Mouse (Mus musculus) forebrain, embryonic 13.5 days (tissue): ENCODE results near the gene Snrpd3. TPM values are rescaled to one million over a fixed set of nuclear protein-coding genes. Genes with fewer than 3 reads are reported as not detected.
"Not testable (repeated sequence)": the region's sequence is repeated elsewhere in the genome, so short reads cannot be mapped to it uniquely, and the experiment has no call there.

Experiments used
- ATAC-seq: fragments of 200-750 bp; cut with Nextera tagmentation; 2 replicates; pipeline ENCODE4 v1.8.0; 2017
- H3K27ac ChIP-seq: fragments of 300-500 bp; sonication (generic); 2 replicates; pipeline ENCODE4 v1.5.1; 2015; ENCODE audit warnings: inconsistent platforms, mild to moderate bottlenecking, moderate library complexity
- H3K27me3 ChIP-seq: fragments of 300-500 bp; sonication (generic); 2 replicates; pipeline ENCODE4 v1.6.1; 2015; ENCODE audit warnings: mild to moderate bottlenecking, inconsistent platforms
- H3K36me3 ChIP-seq: fragments of 300-500 bp; sonication (generic); 2 replicates; pipeline ENCODE4 v1.6.1; 2015; ENCODE audit warnings: mild to moderate bottlenecking, inconsistent platforms; ENCODE audit not compliant: poor library complexity, severe bottlenecking
- H3K4me1 ChIP-seq: fragments of 300-500 bp; sonication (generic); 2 replicates; pipeline ENCODE4 v1.6.1; 2015; ENCODE audit warnings: inconsistent platforms
- H3K4me2 ChIP-seq: fragments of 300-500 bp; sonication (generic); 2 replicates; pipeline ENCODE4 v1.6.1; 2015; ENCODE audit warnings: inconsistent platforms, mild to moderate bottlenecking, moderate library complexity
- H3K4me3 ChIP-seq: fragments of 300-500 bp; sonication (generic); 2 replicates; pipeline ENCODE4 v1.5.1; 2015; ENCODE audit warnings: mild to moderate bottlenecking, inconsistent platforms
- H3K9ac ChIP-seq: fragments of 300-500 bp; sonication (generic); 2 replicates; pipeline ENCODE4 v1.6.1; 2015; ENCODE audit warnings: mild to moderate bottlenecking, inconsistent platforms
- H3K9me3 ChIP-seq: fragments of 300-500 bp; sonication (generic); replicated peaks from 2 replicates; pipeline ENCODE4 v1.6.1; 2016; ENCODE audit warnings: inconsistent platforms
- WGBS: fragments of 180-500 bp; shearing (Covaris S2); methylation state at CpG from one replicate; pipeline ENCODE4 v1.1.7; 2015; 5-methylcytosine and 5-hydroxymethylcytosine counted together
- polyA plus RNA-seq: library from polyadenylated mRNA; unstranded; fragments of >200 nt; fragmentation: Nextera tagmentation; extraction: Ambion mirVana; gene quantifications from 2 replicates; pipeline ENCODE4 v1.2.1, GENCODE M21; 2015

Snrpd3 gene
- polyA plus RNA-seq, 1 experiment from 2014 or later, result 198 TPM

GRCm38 (mm10) chr10:75559676-75560548 lies 42.6 kb downstream of the Snrpd3 start, which contains the start of gene Lrrc75b:
TSS of gene Lrrc75b (minus strand) at chr10:75560330.
- peak within 1 kb of the TSS; percentile 64 for H3K4me3 ChIP-seq
- no peaks in the 10 kb centered on the region for H3K9me3 ChIP-seq
- H3K4me1 ChIP-seq, result peaks cover 55% of the 10 kb centered on the region
- H3K9ac ChIP-seq, result peak within 1 kb of the TSS; percentile 90
- WGBS, result under 1% methylated on average over 68 of the region's 75 CpGs
- no peaks in the 10 kb centered on the region for H3K36me3 ChIP-seq
- peak; percentile 34 for ATAC-seq
- peak within 1 kb of the TSS; percentile 81 for H3K27ac ChIP-seq
- H3K27me3 ChIP-seq, result peaks cover 34% of the 10 kb centered on the region
- peak within 1 kb of the TSS; percentile 94 for H3K4me2 ChIP-seq

- ATAC-seq, result 0 out of 2 replicates have a peak, but pooled peaks have one; percentile 3
- Histone ChIP-seq H3K4me2 (peak overlapping the region; percentile 94), H3K36me3 (no peaks in the 10 kb centered on the region), H3K4me1 (peaks cover 51% of the 10 kb centered on the region), H3K9ac (peak overlapping the region; percentile 90), H3K4me3 (peak overlapping the region; percentile 64), H3K27ac (peak overlapping the region; percentile 81), H3K9me3 (no peaks in the 10 kb centered on the region), H3K27me3 (peaks cover 34% of the 10 kb centered on the region)
- 11% methylated on average over 6 of the region's 6 CpGs for WGBS
Observed at GRCm38 (mm10) chr10:75560549-75560899, 43.2 kb downstream of the Snrpd3 start.

GRCm38 (mm10) chr10:75561071-75561654 lies 43.8 kb downstream of the Snrpd3 start, which contains the start of gene Ggt1:
TSS of gene Ggt1 (plus strand) at chr10:75561604.
- Histone ChIP-seq H3K27me3 (peaks cover 34% of the 10 kb centered on the region), H3K4me3 (peak within 1 kb of the TSS; percentile 64), H3K36me3 (no peaks in the 10 kb centered on the region), H3K4me1 (peaks cover 44% of the 10 kb centered on the region), H3K9me3 (no peaks in the 10 kb centered on the region), H3K27ac (peak within 1 kb of the TSS; percentile 81), H3K9ac (peak within 1 kb of the TSS; percentile 90), H3K4me2 (peak within 1 kb of the TSS; percentile 94)
- WGBS, result 51% methylated on average over 10 of the region's 10 CpGs
- no peak for ATAC-seq

- Histone ChIP-seq H3K9ac (no peak overlapping the region), H3K27ac (no peak overlapping the region), H3K4me1 (peaks cover 30% of the 10 kb centered on the region), H3K4me3 (no peak overlapping the region), H3K4me2 (no peak overlapping the region), H3K36me3 (no peaks in the 10 kb centered on the region), H3K27me3 (peaks cover 34% of the 10 kb centered on the region), H3K9me3 (no peaks in the 10 kb centered on the region)
- ATAC-seq, result no peak
- WGBS, result 83% methylated on average over 8 of the region's 8 CpGs
Observed at GRCm38 (mm10) chr10:75562596-75562995, 45.2 kb downstream of the Snrpd3 start.

GRCm38 (mm10) chr10:75564687-75565265 lies 47.4 kb downstream of the Snrpd3 start:
- Histone ChIP-seq H3K9ac (no peak overlapping the region), H3K4me2 (no peak overlapping the region), H3K27ac (no peak overlapping the region), H3K9me3 (no peaks in the 10 kb centered on the region), H3K27me3 (peaks cover 39% of the 10 kb centered on the region), H3K36me3 (no peaks in the 10 kb centered on the region), H3K4me3 (no peak overlapping the region), H3K4me1 (peaks cover 11% of the 10 kb centered on the region)
- ATAC-seq, result no peak
- WGBS, result 91% methylated on average over 12 of the region's 12 CpGs

GRCm38 (mm10) chr10:75565436-75565835 lies 48.1 kb downstream of the Snrpd3 start:
- Histone ChIP-seq H3K9ac (no peak overlapping the region), H3K36me3 (no peaks in the 10 kb centered on the region), H3K4me3 (no peak overlapping the region), H3K27me3 (peaks cover 36% of the 10 kb centered on the region), H3K4me2 (no peak overlapping the region), H3K9me3 (no peaks in the 10 kb centered on the region), H3K27ac (no peak overlapping the region), H3K4me1 (peaks cover 7% of the 10 kb centered on the region)
- ATAC-seq, result no peak
- 74% methylated on average over 6 of the region's 6 CpGs for WGBS

GRCm38 (mm10) chr10:75565906-75566305 lies 48.6 kb downstream of the Snrpd3 start:
- H3K4me3 ChIP-seq, result no peak overlapping the region

GRCm38 (mm10) chr10:75566321-75566720 lies 49.0 kb downstream of the Snrpd3 start:
- Histone ChIP-seq H3K4me1 (no peaks in the 10 kb centered on the region), H3K36me3 (no peaks in the 10 kb centered on the region), H3K27me3 (peaks cover 28% of the 10 kb centered on the region), H3K4me2 (no peak overlapping the region), H3K9ac (no peak overlapping the region), H3K4me3 (no peak overlapping the region), H3K27ac (no peak overlapping the region), H3K9me3 (no peaks in the 10 kb centered on the region)
- no peak for ATAC-seq
- WGBS, result 86% methylated on average over 5 of the region's 5 CpGs

More at GRCm38 (mm10) chr10:75565906-75566305, 48.6 kb downstream of the Snrpd3 start:
- H3K27ac ChIP-seq, result no peak overlapping the region
- ATAC-seq, result no peak
- peaks cover 32% of the 10 kb centered on the region for H3K27me3 ChIP-seq
- no peak overlapping the region for H3K4me2 ChIP-seq
- no peak overlapping the region for H3K9ac ChIP-seq
- peaks cover 2% of the 10 kb centered on the region; the same call in 1 of the 2 replicates for H3K4me1 ChIP-seq
- H3K9me3 ChIP-seq, result no peaks in the 10 kb centered on the region
- WGBS, result 80% methylated on average over 7 of the region's 7 CpGs
- no peaks in the 10 kb centered on the region for H3K36me3 ChIP-seq

- H3K27ac ChIP-seq, ATAC-seq, H3K9ac ChIP-seq, H3K36me3 ChIP-seq, H3K9me3 ChIP-seq, H3K4me3 ChIP-seq, H3K4me1 ChIP-seq, H3K4me2 ChIP-seq: not testable (repeated sequence)
- WGBS, result 91% methylated on average over 2 of the region's 2 CpGs
- peaks cover 23% of the 10 kb centered on the region for H3K27me3 ChIP-seq
Observed at GRCm38 (mm10) chr10:75566765-75567164, 49.4 kb downstream of the Snrpd3 start.

GRCm38 (mm10) chr10:75568029-75568428 lies 50.7 kb downstream of the Snrpd3 start:
- Histone ChIP-seq H3K27ac (no peak overlapping the region), H3K27me3 (peaks cover 14% of the 10 kb centered on the region), H3K4me3 (no peak overlapping the region), H3K4me2 (no peak overlapping the region), H3K9me3 (no peaks in the 10 kb centered on the region), H3K36me3 (no peaks in the 10 kb centered on the region), H3K4me1 (no peaks in the 10 kb centered on the region), H3K9ac (no peak overlapping the region)
- 43% methylated on average over 5 of the region's 5 CpGs for WGBS
- ATAC-seq, result no peak

- H3K36me3 ChIP-seq, result no peaks in the 10 kb centered on the region
- H3K9ac ChIP-seq, result no peak overlapping the region
- no peak overlapping the region for H3K4me2 ChIP-seq
- H3K4me1 ChIP-seq, result no peaks in the 10 kb centered on the region
- no peak overlapping the region for H3K27ac ChIP-seq
- WGBS, result 6% methylated on average over 11 of the region's 11 CpGs
- no peak overlapping the region for H3K4me3 ChIP-seq
- no peak for ATAC-seq
- H3K27me3 ChIP-seq, result peaks cover 13% of the 10 kb centered on the region; the same call in 1 of the 2 replicates
- no peaks in the 10 kb centered on the region for H3K9me3 ChIP-seq
Observed at GRCm38 (mm10) chr10:75568441-75568840, 51.1 kb downstream of the Snrpd3 start.

GRCm38 (mm10) chr10:75568851-75569250 lies 51.5 kb downstream of the Snrpd3 start:
- WGBS, result 7% methylated on average over 4 of the region's 4 CpGs
- H3K4me2 ChIP-seq, result no peak overlapping the region
- no peaks in the 10 kb centered on the region for H3K9me3 ChIP-seq
- no peaks in the 10 kb centered on the region for H3K4me1 ChIP-seq
- no peaks in the 10 kb centered on the region for H3K36me3 ChIP-seq
- no peak overlapping the region for H3K27ac ChIP-seq
- no peak overlapping the region for H3K4me3 ChIP-seq
- no peak for ATAC-seq
- no peak overlapping the region for H3K9ac ChIP-seq
- H3K27me3 ChIP-seq, result peaks cover 12% of the 10 kb centered on the region; the same call in 1 of the 2 replicates
